Mouse (Mus musculus): Measurements from ENCODE around the gene 2610028H24Rik. TPM values are rescaled to one million over a fixed set of nuclear protein-coding genes. Genes with fewer than 3 reads are reported as not detected.
A peak's percentile ranks its signal among the peaks of the same experiment; 100 is the strongest.

The 2610028H24Rik gene
- polyA plus RNA-seq (2015; fragmentation: Nextera tagmentation; extraction: Ambion mirVana), result 0.16 TPM in 1 of 2 replicates, not detected in the other

DNA sequence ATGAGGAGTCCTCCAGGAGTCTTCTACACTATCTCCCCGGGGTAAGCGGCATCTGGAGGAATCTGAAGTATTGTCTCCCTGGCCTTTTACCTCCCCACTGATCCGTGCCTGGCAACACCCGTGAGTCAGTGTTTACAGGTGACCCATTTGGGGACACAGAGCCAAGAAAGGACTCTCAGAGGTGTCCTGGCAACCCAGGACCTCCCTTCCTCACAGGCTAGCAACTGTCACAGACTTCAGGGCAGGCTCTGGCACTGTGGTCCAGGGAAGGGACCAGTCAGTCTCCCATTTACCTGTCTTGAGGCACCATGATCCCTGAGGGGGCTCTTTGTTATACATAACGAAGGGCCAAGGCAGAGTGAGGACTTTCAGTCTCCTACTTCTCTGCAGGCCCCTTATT, at the start of gene 2610028H24Rik:
TSS of gene 2610028H24Rik (plus strand) at position 231 of the 400 bp plus-strand sequence.
- H3K9me3 ChIP-seq (ENCODE audit: control insufficient read depth, low read length), result no peaks in the 10 kb centered on the region
- H3K36me3 ChIP-seq (ENCODE audit: control insufficient read depth, insufficient read depth, low read length), result no peaks in the 10 kb centered on the region
- H3K9ac ChIP-seq (ENCODE audit: low read depth, low read length), result no peak within 1 kb of the TSS
- no peaks in the 10 kb centered on the region; the same call in 1 of the 2 replicates for H3K27me3 ChIP-seq (replicated peaks; ENCODE audit: control insufficient read depth, insufficient read depth, low read length)
- ATAC-seq, result no peak
- no peak within 1 kb of the TSS for H3K27ac ChIP-seq (ENCODE audit: low read depth, low read length)
- 64% methylated on average over 5 of the region's 5 CpGs for WGBS
- H3K4me2 ChIP-seq (ENCODE audit: low read length), result no peak within 1 kb of the TSS
- no peak within 1 kb of the TSS for H3K4me3 ChIP-seq (ENCODE audit: low read length)
- H3K4me1 ChIP-seq (ENCODE audit: control insufficient read depth, insufficient read depth, low read depth, low read length), result no peaks in the 10 kb centered on the region

DNA sequence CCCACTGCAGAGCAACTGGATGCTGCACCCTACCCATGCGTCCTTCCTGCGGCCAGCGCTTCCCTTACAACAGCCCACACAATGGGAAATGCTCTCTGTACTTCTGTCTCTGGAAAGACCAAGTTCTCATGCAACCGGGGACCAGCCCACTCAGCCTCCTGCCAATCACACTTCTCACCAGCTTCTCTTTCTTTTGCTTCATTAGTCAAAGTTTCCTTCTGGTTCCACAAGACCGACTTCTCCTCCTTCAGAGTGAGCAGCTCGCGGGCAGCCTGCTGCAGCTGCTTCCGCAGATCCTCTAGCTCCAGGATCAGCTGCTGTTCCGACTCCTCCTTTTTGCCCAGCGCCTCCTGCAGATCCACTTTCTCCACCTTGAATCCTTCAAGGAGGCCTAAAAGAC, 40.4 kb upstream of the 2610028H24Rik start:
- Histone ChIP-seq H3K4me2 (ENCODE audit: low read length) (no peak overlapping the region), H3K27me3 (replicated peaks; ENCODE audit: control insufficient read depth, insufficient read depth, low read length) (no peaks in the 10 kb centered on the region), H3K4me3 (ENCODE audit: low read length) (no peak overlapping the region), H3K27ac (ENCODE audit: low read depth, low read length) (no peak overlapping the region), H3K9ac (ENCODE audit: low read depth, low read length) (no peak overlapping the region), H3K9me3 (ENCODE audit: control insufficient read depth, low read length) (no peaks in the 10 kb centered on the region), H3K36me3 (ENCODE audit: control insufficient read depth, insufficient read depth, low read length) (peaks cover 32% of the 10 kb centered on the region), H3K4me1 (ENCODE audit: control insufficient read depth, insufficient read depth, low read depth, low read length) (no peaks in the 10 kb centered on the region)
- no peak for ATAC-seq
- 88% methylated on average over 10 of the region's 10 CpGs for WGBS

DNA sequence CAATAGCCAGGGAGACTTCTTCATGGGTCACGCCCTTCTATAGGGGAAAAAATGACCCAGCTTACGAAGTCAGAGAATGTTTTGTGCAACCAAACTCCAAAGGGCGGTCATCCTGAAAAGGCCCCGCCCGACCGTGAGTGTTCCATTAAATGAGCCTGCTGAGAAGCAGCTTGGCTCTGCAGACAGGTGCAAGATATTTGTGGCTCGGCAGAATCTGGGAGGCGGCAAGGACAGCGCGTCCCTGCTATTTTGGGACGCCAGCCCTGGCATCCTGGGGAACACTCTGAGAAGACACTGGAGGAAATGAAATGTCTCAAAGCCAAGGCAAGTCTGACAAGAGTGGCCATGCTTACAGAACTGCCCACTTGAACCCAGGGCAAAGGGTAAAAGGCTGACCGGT, 32.1 kb upstream of the 2610028H24Rik start:
- no peak for ATAC-seq
- Histone ChIP-seq H3K9me3 (ENCODE audit: control insufficient read depth, low read length) (no peaks in the 10 kb centered on the region), H3K27ac (ENCODE audit: low read depth, low read length) (no peak overlapping the region), H3K4me2 (ENCODE audit: low read length) (no peak overlapping the region), H3K4me3 (ENCODE audit: low read length) (no peak overlapping the region), H3K9ac (ENCODE audit: low read depth, low read length) (no peak overlapping the region), H3K27me3 (replicated peaks; ENCODE audit: control insufficient read depth, insufficient read depth, low read length) (no peaks in the 10 kb centered on the region), H3K36me3 (ENCODE audit: control insufficient read depth, insufficient read depth, low read length) (peaks cover 35% of the 10 kb centered on the region), H3K4me1 (ENCODE audit: control insufficient read depth, insufficient read depth, low read depth, low read length) (no peaks in the 10 kb centered on the region)
- 84% methylated on average over 12 of the region's 12 CpGs for WGBS

DNA sequence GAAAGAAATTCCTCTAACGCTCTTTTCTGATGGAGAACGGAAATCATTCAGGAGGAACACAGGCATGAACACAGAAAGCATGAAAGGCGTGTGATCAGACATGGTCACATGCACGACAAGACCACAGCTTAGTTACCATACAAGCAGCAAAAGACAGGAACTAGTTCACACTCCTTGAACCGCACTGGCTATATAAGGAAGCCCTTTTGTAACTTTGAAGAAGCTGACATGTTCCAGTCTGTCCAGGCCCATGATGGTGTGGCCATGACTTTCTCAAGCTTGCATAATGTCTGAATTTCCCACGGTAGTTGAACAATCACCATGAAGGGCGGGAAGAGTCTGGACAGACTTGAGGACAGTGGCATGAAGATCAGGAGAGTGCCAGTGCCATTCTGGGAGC, 23.2 kb upstream of the 2610028H24Rik start:
- no peak overlapping the region for H3K4me2 ChIP-seq (ENCODE audit: low read length)
- WGBS, result 96% methylated on average over 7 of the region's 7 CpGs

DNA sequence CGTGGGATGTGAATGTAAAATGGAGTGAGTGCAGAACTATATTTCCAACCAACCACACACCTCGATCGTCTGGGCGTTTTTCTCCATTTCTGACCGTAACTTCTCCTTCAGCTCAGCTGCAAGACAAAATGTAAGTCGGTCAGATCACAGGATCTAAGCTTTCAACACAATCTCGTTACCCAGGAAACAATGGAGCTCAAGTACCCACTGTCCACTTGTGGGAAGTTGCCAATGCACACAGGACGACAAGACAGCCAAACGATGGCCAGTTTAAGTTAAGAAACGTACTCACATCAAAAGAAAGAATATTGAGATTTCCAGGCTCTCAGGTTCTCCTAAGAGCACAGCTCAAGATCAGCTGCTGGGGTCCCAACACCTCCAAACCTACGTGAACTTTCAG, 15.0 kb upstream of the 2610028H24Rik start:
- Histone ChIP-seq H3K4me2 (ENCODE audit: low read length) (no peak overlapping the region), H3K4me1 (ENCODE audit: control insufficient read depth, insufficient read depth, low read depth, low read length) (no peaks in the 10 kb centered on the region), H3K36me3 (ENCODE audit: control insufficient read depth, insufficient read depth, low read length) (peaks cover 37% of the 10 kb centered on the region), H3K27ac (ENCODE audit: low read depth, low read length) (no peak overlapping the region), H3K9ac (ENCODE audit: low read depth, low read length) (no peak overlapping the region), H3K27me3 (replicated peaks; ENCODE audit: control insufficient read depth, insufficient read depth, low read length) (no peaks in the 10 kb centered on the region), H3K4me3 (ENCODE audit: low read length) (no peak overlapping the region), H3K9me3 (ENCODE audit: control insufficient read depth, low read length) (no peaks in the 10 kb centered on the region)
- ATAC-seq, result no peak
- 95% methylated on average over 11 of the region's 11 CpGs for WGBS

More for the DNA sequence above, 23.2 kb upstream of the 2610028H24Rik start:
- ATAC-seq, result no peak
- H3K27me3 ChIP-seq (replicated peaks; ENCODE audit: control insufficient read depth, insufficient read depth, low read length), result no peaks in the 10 kb centered on the region
- H3K9ac ChIP-seq (ENCODE audit: low read depth, low read length), result no peak overlapping the region
- H3K36me3 ChIP-seq (ENCODE audit: control insufficient read depth, insufficient read depth, low read length), result peaks cover 36% of the 10 kb centered on the region
- H3K4me3 ChIP-seq (ENCODE audit: low read length), result no peak overlapping the region
- no peaks in the 10 kb centered on the region for H3K4me1 ChIP-seq (ENCODE audit: control insufficient read depth, insufficient read depth, low read depth, low read length)
- H3K27ac ChIP-seq (ENCODE audit: low read depth, low read length), result no peak overlapping the region
- no peaks in the 10 kb centered on the region for H3K9me3 ChIP-seq (ENCODE audit: control insufficient read depth, low read length)

DNA sequence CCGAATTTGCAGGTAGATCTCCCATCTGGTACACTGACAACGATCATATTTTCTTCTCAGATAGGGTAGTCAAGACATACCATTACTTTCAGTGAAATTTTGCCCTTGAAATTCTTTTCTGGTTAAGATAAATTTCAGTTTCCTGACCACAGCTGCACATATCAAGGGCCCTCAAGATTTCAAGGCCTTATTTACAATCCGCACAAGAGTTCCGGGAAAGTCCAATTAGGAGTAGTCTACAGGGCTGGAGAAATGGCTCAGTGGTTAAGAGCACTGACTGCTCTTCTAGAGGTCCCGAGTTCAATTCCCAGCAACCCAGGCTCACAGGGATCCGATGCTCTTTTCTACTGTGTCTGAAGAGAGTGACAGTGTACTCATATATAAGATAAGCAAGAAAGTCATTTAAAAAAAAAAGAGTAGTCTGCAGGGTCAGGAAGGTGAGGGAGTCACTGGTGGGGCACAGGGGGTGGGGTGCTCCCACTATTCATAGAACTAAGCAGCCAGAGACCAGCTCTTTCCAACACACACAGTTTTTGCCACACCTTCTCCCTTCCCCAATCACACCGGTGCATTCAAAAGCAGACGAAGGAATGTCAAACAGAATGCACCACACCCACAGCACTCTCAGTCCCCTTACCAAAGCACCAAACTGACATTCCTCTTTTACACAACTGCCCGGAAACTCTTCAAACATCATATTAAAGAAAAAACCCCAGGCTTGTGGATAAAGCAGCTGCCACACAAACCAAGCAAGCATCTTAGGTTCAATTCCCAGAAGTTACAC, 9.6 kb upstream of the 2610028H24Rik start:
- H3K9ac ChIP-seq (ENCODE audit: low read depth, low read length), result no peak overlapping the region
- peaks cover 13% of the 10 kb centered on the region for H3K4me1 ChIP-seq (ENCODE audit: control insufficient read depth, insufficient read depth, low read depth, low read length)
- H3K4me3 ChIP-seq (ENCODE audit: low read length), result no peak overlapping the region
- no peaks in the 10 kb centered on the region for H3K27me3 ChIP-seq (replicated peaks; ENCODE audit: control insufficient read depth, insufficient read depth, low read length)
- no peak for ATAC-seq
- H3K4me2 ChIP-seq (ENCODE audit: low read length), result no peak overlapping the region
- H3K27ac ChIP-seq (ENCODE audit: low read depth, low read length), result no peak overlapping the region
- 97% methylated on average over 9 of the region's 9 CpGs for WGBS
- H3K9me3 ChIP-seq (ENCODE audit: control insufficient read depth, low read length), result no peaks in the 10 kb centered on the region
- peaks cover 17% of the 10 kb centered on the region for H3K36me3 ChIP-seq (ENCODE audit: control insufficient read depth, insufficient read depth, low read length)

DNA sequence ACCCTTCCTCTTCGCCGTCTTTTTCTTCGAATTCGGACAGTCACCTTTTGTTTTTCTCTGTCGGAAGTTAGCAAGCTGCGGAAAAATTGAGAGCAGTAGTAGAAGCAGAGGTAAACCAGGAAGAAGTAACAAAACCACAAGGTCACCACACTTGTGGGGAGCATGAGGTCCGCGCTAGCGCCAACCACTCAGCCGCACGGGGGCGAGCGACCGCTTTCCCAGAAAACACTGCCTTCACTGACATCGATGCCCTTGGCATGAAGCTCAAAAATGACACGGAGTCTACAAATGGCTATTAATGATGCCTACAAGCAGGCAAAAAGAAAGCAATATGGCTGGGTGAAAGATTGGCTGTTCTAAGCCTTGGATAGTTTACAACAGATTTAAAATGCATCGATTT, 8.6 kb upstream of the 2610028H24Rik start, which contains the start of gene AC141477.1:
TSS of gene AC141477.1 (minus strand) at position 164 of the 400 bp plus-strand sequence.
- no peak within 1 kb of the TSS for H3K27ac ChIP-seq (ENCODE audit: low read depth, low read length)
- H3K9ac ChIP-seq (ENCODE audit: low read depth, low read length), result no peak within 1 kb of the TSS
- no peak within 1 kb of the TSS for H3K4me2 ChIP-seq (ENCODE audit: low read length)
- H3K36me3 ChIP-seq (ENCODE audit: control insufficient read depth, insufficient read depth, low read length), result peaks cover 17% of the 10 kb centered on the region
- no peak within 1 kb of the TSS for H3K4me3 ChIP-seq (ENCODE audit: low read length)
- H3K4me1 ChIP-seq (ENCODE audit: control insufficient read depth, insufficient read depth, low read depth, low read length), result peaks cover 13% of the 10 kb centered on the region
- no peaks in the 10 kb centered on the region for H3K27me3 ChIP-seq (replicated peaks; ENCODE audit: control insufficient read depth, insufficient read depth, low read length)
- no peaks in the 10 kb centered on the region for H3K9me3 ChIP-seq (ENCODE audit: control insufficient read depth, low read length)
- ATAC-seq, result no peak
- WGBS, result 95% methylated on average over 17 of the region's 17 CpGs

DNA sequence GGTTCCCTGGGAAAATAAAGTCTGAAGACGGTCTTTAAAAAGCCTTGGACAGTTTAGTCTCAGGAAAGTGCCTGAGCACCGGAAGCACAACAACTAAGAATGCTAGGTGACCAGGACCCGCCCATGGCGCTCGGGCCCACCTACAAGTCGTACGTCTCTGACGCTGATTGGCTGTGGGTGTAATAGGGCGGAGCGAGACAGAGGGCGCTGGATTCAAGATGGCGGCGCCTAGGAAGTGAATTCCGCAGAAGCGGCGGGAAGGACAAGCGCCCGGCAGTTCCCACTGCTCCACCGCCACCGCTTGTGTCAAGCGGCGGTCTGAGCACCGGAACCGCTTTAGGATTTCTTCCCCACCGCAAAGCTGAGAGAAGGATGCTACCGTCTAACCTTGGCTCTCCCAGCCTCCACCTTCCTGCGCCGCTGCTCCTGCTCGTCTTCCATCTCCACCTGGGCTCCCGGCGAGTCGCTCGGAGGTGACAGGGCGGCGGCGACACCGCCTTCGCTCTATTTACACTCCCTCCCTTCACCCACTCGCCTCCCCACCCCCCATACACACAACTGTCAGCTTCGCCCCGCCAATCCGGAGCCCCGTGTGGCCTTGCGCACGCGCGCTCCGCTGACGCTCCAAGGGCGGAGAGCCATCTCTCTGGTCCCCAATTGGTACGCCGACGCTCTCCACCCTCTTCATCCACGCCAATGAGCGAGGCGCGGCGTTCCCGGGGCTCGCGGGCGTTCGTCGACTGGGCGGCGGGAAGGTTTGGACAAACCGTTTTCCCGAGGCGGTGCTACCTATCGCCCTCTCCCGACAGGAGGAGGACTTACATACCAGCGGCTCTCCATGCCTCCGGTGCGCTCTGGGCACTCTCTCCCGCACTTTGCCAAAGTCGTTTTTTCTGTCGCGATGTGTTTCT, 6.4 kb upstream of the 2610028H24Rik start, which contains the start of gene Pcnt:
TSS of gene Pcnt (minus strand) at position 609 of the 911 bp plus-strand sequence.
- peak within 1 kb of the TSS; percentile 99 for H3K4me3 ChIP-seq (ENCODE audit: low read length)
- WGBS, result under 1% methylated on average over 75 of the region's 78 CpGs
- no peaks in the 10 kb centered on the region for H3K27me3 ChIP-seq (replicated peaks; ENCODE audit: control insufficient read depth, insufficient read depth, low read length)
- ATAC-seq, result peak; percentile 99
- peaks cover 13% of the 10 kb centered on the region for H3K4me1 ChIP-seq (ENCODE audit: control insufficient read depth, insufficient read depth, low read depth, low read length)
- H3K4me2 ChIP-seq (ENCODE audit: low read length), result peak within 1 kb of the TSS; percentile 61
- H3K27ac ChIP-seq (ENCODE audit: low read depth, low read length), result peak within 1 kb of the TSS; percentile 92
- peaks cover 4% of the 10 kb centered on the region for H3K36me3 ChIP-seq (ENCODE audit: control insufficient read depth, insufficient read depth, low read length)
- H3K9me3 ChIP-seq (ENCODE audit: control insufficient read depth, low read length), result no peaks in the 10 kb centered on the region
- H3K9ac ChIP-seq (ENCODE audit: low read depth, low read length), result peak within 1 kb of the TSS; percentile 74

All from hindbrain, embryonic 16.5 days (tissue).